Mouse (Mus musculus): ENCODE measurements around the gene Sphk1. TPM values are rescaled to one million over a fixed set of nuclear protein-coding genes. Genes with fewer than 3 reads are reported as not detected.

Sphk1 gene
- total and polyA plus RNA-seq, 3 experiments: 53.5 to 127 TPM; not detected in 1

GRCm38 (mm10) chr11:116499018-116499417 is 31.7 kb upstream of the Sphk1 start:
- peaks cover 0 to 20% of the 10 kb centered on the region in 2 experiments; a peak in 2 of 4 replicates for H3K36me3 ChIP-seq (ENCODE audit: control insufficient read depth in 1 of 2, insufficient read depth in 2 of 2, low read length in 2 of 2)
- H3K4me1 ChIP-seq (ENCODE audit: control insufficient read depth in 1 of 2, insufficient read depth in 2 of 2, low read length in 2 of 2): peaks cover 15 to 33% of the 10 kb centered on the region in 2 experiments
- no peaks in the 10 kb centered on the region for H3K27me3 ChIP-seq (ENCODE audit: control insufficient read depth in 1 of 2, insufficient read depth in 2 of 2, low read length in 2 of 2)
- H3K4me3 ChIP-seq (ENCODE audit: control insufficient read depth in 1 of 2, insufficient read depth in 1 of 2, low read depth in 2 of 2, low read length in 2 of 2): no peak overlapping the region
- H3K9ac ChIP-seq (ENCODE audit: control insufficient read depth, low read depth, low read length, poor library complexity, severe bottlenecking): no peak overlapping the region
- no peak for DNase-seq (ENCODE audit: low read depth, low spot score)
- TF ChIP-seq ZNF384 (IDR thresholded peaks at IDR 0.05; ENCODE audit: low read depth, low read length): peak; percentile 88
- TF ChIP-seq RCOR1 (IDR thresholded peaks at IDR 0.05; ENCODE audit: low read depth, low read length): no peak
- peak in 1 of 3 experiments; percentile 28; a peak in 2 of 6 replicates for TF ChIP-seq CTCF (IDR thresholded peaks at IDR 0.05 in 2 of 3, conservative IDR thresholded peaks at IDR 0.05 in 1 of 3; ENCODE audit: control insufficient read depth in 1 of 3, insufficient read depth in 1 of 3, low read depth in 2 of 3, low read length in 3 of 3, poor library complexity in 1 of 3, severe bottlenecking in 1 of 3)
- H3K9me3 ChIP-seq (replicated peaks; ENCODE audit: insufficient read depth, low read length): no peaks in the 10 kb centered on the region
- H3K79me2 ChIP-seq (ENCODE audit: control insufficient read depth, insufficient read depth, low read length, poor library complexity): no peaks in the 10 kb centered on the region; the same call in 1 of the 2 replicates
- no peak overlapping the region for H3K27ac ChIP-seq (ENCODE audit: control insufficient read depth, low read depth, low read length)

DNA sequence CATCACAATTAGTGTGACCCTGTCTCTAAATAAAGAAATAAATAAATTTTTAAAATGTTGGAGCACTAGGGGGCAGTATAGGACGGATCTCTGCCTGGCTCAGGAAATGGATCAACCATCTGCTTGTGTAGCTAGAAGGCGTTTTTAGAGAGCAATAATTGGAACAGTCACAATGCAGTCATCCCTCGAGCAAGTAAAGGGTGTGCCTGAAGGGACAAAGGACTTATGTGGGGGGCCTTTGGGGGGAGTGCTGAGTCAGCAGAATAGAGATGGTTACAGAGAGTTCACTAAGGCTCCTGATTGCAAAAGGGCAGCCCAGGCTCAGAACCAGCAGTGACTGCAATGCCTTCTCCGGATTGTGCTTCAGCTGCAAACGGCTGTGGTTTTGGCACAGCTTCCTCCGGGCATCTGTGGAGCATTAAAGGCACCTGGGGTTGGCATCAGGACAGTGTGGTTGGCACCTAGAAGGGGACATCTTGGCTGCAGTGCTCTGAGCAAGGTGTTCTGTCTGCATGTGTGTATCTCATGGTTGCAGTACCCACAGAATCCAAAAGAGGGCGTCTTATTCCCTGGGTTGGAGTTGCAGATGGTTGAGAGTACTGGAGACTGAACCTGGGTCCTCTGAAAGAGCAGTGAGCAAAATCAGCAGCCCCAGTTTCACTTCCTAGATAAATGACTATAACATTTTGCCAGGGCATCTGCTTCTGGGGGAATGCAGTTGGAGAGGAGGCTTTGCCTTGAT is 29.5 kb upstream of the Sphk1 start:
- TF ChIP-seq CTCF (IDR thresholded peaks at IDR 0.05 in 2 of 3, conservative IDR thresholded peaks at IDR 0.05 in 1 of 3; ENCODE audit: control insufficient read depth in 1 of 3, insufficient read depth in 1 of 3, low read depth in 2 of 3, low read length in 3 of 3, poor library complexity in 1 of 3, severe bottlenecking in 1 of 3): peak; percentile 54 to 90 (median 71)
- peak; percentile 85 for TF ChIP-seq ZC3H11A (IDR thresholded peaks at IDR 0.05; ENCODE audit: low read depth, low read length)
- TF ChIP-seq SMC3 (IDR thresholded peaks at IDR 0.05; ENCODE audit: low read depth, low read length): peak; percentile 83
- TF ChIP-seq MAFK (IDR thresholded peaks at IDR 0.05; ENCODE audit: borderline replicate concordance, low read depth, low read length): peak; percentile 100
- TF ChIP-seq MXI1 (IDR thresholded peaks at IDR 0.05; ENCODE audit: low read depth, low read length): peak; percentile 53
- no peak for TF ChIP-seq GABPA (IDR thresholded peaks at IDR 0.05; ENCODE audit: low read depth, low read length)
- TF ChIP-seq NELFE (IDR thresholded peaks at IDR 0.05; ENCODE audit: low read depth, low read length): peak; percentile 8; the same call in 1 of the 2 replicates
- no peak for TF ChIP-seq ZKSCAN1 (IDR thresholded peaks at IDR 0.05; ENCODE audit: low read depth, low read length)
- TF ChIP-seq ETS1 (IDR thresholded peaks at IDR 0.05; ENCODE audit: low read depth, low read length): peak; percentile 47; the same call in 1 of the 2 replicates
- no peak for TF ChIP-seq RCOR1 (IDR thresholded peaks at IDR 0.05; ENCODE audit: low read depth, low read length)
- no peak for TF ChIP-seq JUND (IDR thresholded peaks at IDR 0.05; ENCODE audit: low read depth, low read length)
- no peak for TF ChIP-seq POLR2AphosphoS2 (IDR thresholded peaks at IDR 0.05; ENCODE audit: low read length)
- TF ChIP-seq RAD21 (IDR thresholded peaks at IDR 0.05; ENCODE audit: low read depth, low read length): peak; percentile 87
- TF ChIP-seq SIN3A (IDR thresholded peaks at IDR 0.05; ENCODE audit: low read length): peak; percentile 21; the same call in 1 of the 2 replicates
- peak; percentile 44; the same call in 1 of the 2 replicates for TF ChIP-seq HCFC1 (IDR thresholded peaks at IDR 0.05; ENCODE audit: low read depth, low read length)
- TF ChIP-seq TCF12 (IDR thresholded peaks at IDR 0.05; ENCODE audit: low read depth, low read length): 0 out of 2 replicates have a peak, but pooled peaks have one; percentile 14
- TF ChIP-seq CHD1 (IDR thresholded peaks at IDR 0.05; ENCODE audit: low read depth, low read length): no peak
- no peak for TF ChIP-seq MYC (IDR thresholded peaks at IDR 0.05; ENCODE audit: low read depth, low read length)
- TF ChIP-seq NRF1 (IDR thresholded peaks at IDR 0.05; ENCODE audit: insufficient read depth, low read depth, low read length, poor library complexity, severe bottlenecking): 0 out of 2 replicates have a peak, but pooled peaks have one; percentile 10
- TF ChIP-seq USF2 (IDR thresholded peaks at IDR 0.05; ENCODE audit: borderline replicate concordance in 1 of 2, insufficient read depth in 1 of 2, low read depth in 1 of 2, low read length in 2 of 2): no peak
- TF ChIP-seq ZMIZ1 (IDR thresholded peaks at IDR 0.05; ENCODE audit: low read depth, low read length): no peak
- 0 out of 2 replicates have a peak, but pooled peaks have one; percentile 17 for TF ChIP-seq MAZ (IDR thresholded peaks at IDR 0.05; ENCODE audit: low read depth, low read length)

More for the DNA sequence above, 29.5 kb upstream of the Sphk1 start:
- Histone ChIP-seq H3K9me3 (replicated peaks; ENCODE audit: insufficient read depth, low read length) (no peaks in the 10 kb centered on the region), H3K4me1 (ENCODE audit: control insufficient read depth in 1 of 2, insufficient read depth in 2 of 2, low read length in 2 of 2) (peaks cover 10 to 38% of the 10 kb centered on the region in 2 experiments), H3K4me3 (ENCODE audit: control insufficient read depth in 1 of 2, insufficient read depth in 1 of 2, low read depth in 2 of 2, low read length in 2 of 2) (peak overlapping the region in 1 of 2 experiments; percentile 17; a peak in 2 of 4 replicates), H3K79me2 (ENCODE audit: control insufficient read depth, insufficient read depth, low read length, poor library complexity) (no peaks in the 10 kb centered on the region; the same call in 1 of the 2 replicates), H3K36me3 (ENCODE audit: control insufficient read depth in 1 of 2, insufficient read depth in 2 of 2, low read length in 2 of 2) (peaks cover 0 to 20% of the 10 kb centered on the region in 2 experiments; a peak in 2 of 4 replicates), H3K9ac (ENCODE audit: control insufficient read depth, low read depth, low read length, poor library complexity, severe bottlenecking) (peak overlapping the region; percentile 37), H3K27ac (ENCODE audit: control insufficient read depth, low read depth, low read length) (peak overlapping the region; percentile 34), H3K27me3 (ENCODE audit: control insufficient read depth in 1 of 2, insufficient read depth in 2 of 2, low read length in 2 of 2) (no peaks in the 10 kb centered on the region)
- peak; percentile 89 for DNase-seq (ENCODE audit: low read depth, low spot score)
